ENCODE assay signal across 13 mouse cellular contexts in genomic region chr3:130935302-130935925, GRCm38 (mm10).
DNase-seq lines count a peak whose midpoint lies in the region; ATAC-seq lines count a peak whose summit lies in the region.
"Had no signal": no experiment of that assay in that cellular context is flagged by ENCODE, and none has a peak within 500 bp of the region (broad histone marks: within the 10 kb centered on the region; RNA-seq: fewer than 3 reads in every experiment).

No protein-coding gene starts in this region.

- H3K4me1 ChIP-seq in kidney, embryonic 16.5 days (ENCODE audit: insufficient read depth, low read length), result no peaks in the 10 kb centered on the region
- peaks cover 21% of the 10 kb centered on the region for H3K4me1 ChIP-seq in limb, embryonic 10.5 days

- no peak overlapping the region for H3K4me2 ChIP-seq in kidney, embryonic 16.5 days (replicated peaks; ENCODE audit: low read depth, low read length)
- H3K4me2 ChIP-seq: forebrain, embryonic 12.5 days had no signal

- H3K27me3 ChIP-seq in kidney, embryonic 16.5 days (ENCODE audit: insufficient read depth, low read length), result no peaks in the 10 kb centered on the region
- H3K27me3 ChIP-seq in limb, embryonic 10.5 days (ENCODE audit: low read depth, poor library complexity, severe bottlenecking), result peaks cover 11% of the 10 kb centered on the region; the same call in 1 of the 2 replicates

- ATAC-seq in frontal cortex, adult (ENCODE audit: low TSS enrichment), result peak; percentile 41; the same call in 1 of the 2 replicates
- peak; percentile 27; the same call in 1 of the 2 replicates for ATAC-seq in kidney, embryonic 16.5 days (ENCODE audit: low FRiP score, low TSS enrichment)

- no peak overlapping the region for H3K9ac ChIP-seq in kidney, embryonic 16.5 days (replicated peaks; ENCODE audit: low read length)
- H3K9ac ChIP-seq: forebrain, embryonic 12.5 days had no signal

- no peaks in the 10 kb centered on the region for H3K9me3 ChIP-seq in kidney, embryonic 16.5 days (ENCODE audit: low read length)
- no peaks in the 10 kb centered on the region for H3K9me3 ChIP-seq in limb, embryonic 10.5 days (replicated peaks)
- H3K9me3 ChIP-seq: forebrain, embryonic 12.5 days had no signal

- no peak overlapping the region for H3K27ac ChIP-seq in kidney, embryonic 16.5 days (ENCODE audit: low read length)
- H3K27ac ChIP-seq in limb, embryonic 10.5 days, result peak overlapping the region; percentile 43; the same call in 1 of the 2 replicates
- H3K27ac ChIP-seq: forebrain, embryonic 12.5 days had no signal

- DNase-seq in frontal cortex, postnatal 25 days (ENCODE audit: low spot score in 2 of 2), result no peak
- DNase-seq in kidney, adult 18-20 months, result no peak
- DNase-seq in Muller cell, postnatal 12 days (ENCODE audit: inconsistent ontology term), result peak; percentile 83
- DNase-seq in limb, embryonic 10.5 days (ENCODE audit: low spot score), result peak; percentile 45
- DNase-seq in urinary bladder, postnatal 25 days (ENCODE audit: low spot score), result no peak
- no peak for DNase-seq in layer of hippocampus, adult 9-11 months
- DNase-seq: adrenal gland, postnatal 25 days; cerebellum, adult 9-11 months; kidney, adult 8-10 months; lung, postnatal 36 days had no signal

- WGBS in kidney, embryonic 16.5 days, result 40% methylated on average over 8 of the region's 8 CpGs
- 47% methylated on average over 8 of the region's 8 CpGs for whole genome bisulfite sequencing in limb, embryonic 10.5 days

- no peaks in the 10 kb centered on the region for H3K36me3 ChIP-seq in kidney, embryonic 16.5 days (ENCODE audit: insufficient read depth, low read length)
- no peaks in the 10 kb centered on the region for H3K36me3 ChIP-seq in limb, embryonic 10.5 days
- H3K36me3 ChIP-seq: forebrain, embryonic 12.5 days had no signal

- no peak overlapping the region for H3K4me3 ChIP-seq in kidney, embryonic 16.5 days (ENCODE audit: low read length)
- no peak overlapping the region for H3K4me3 ChIP-seq in limb, embryonic 10.5 days
- H3K4me3 ChIP-seq: forebrain, embryonic 12.5 days had no signal

Comparison
In these comparisons a context has a peak if more than half of its experiments do, and no peak if none do; other contexts are left out.
1. DNase-seq: peak in Muller cell, postnatal 12 days (single experiment) and limb, embryonic 10.5 days (single experiment); none in frontal cortex, postnatal 25 days (0 of 2), kidney, adult 18-20 months (single experiment), urinary bladder, postnatal 25 days (single experiment) and layer of hippocampus, adult 9-11 months (single experiment).